Mouse (Mus musculus) left cerebral cortex, postnatal 14 days (tissue): Measurements from ENCODE around the gene Arl6ip1. TPM values are rescaled to one million over a fixed set of nuclear protein-coding genes. Genes with fewer than 3 reads are reported as not detected.

Source experiments
- total RNA-seq, 2 experiments: library from RNA; stranded (reverse); gene quantifications; 2 replicates each; pipeline ENCODE4 v1.2.3; 2021

Gene Arl6ip1
- total RNA-seq, 2 experiments from 2014 or later: 239 to 272 TPM

Other genes starting within 250 kb of the Arl6ip1 start
- gene Rps15a, start 13.5 kb downstream of the Arl6ip1 start, total RNA-seq: 100 to 1,000 TPM; 354 to 364 TPM
- gene Smg1, start 114.0 kb upstream of the Arl6ip1 start, total RNA-seq: 10 to 100 TPM; 61.1 to 67.2 TPM